Mouse (Mus musculus) E14TG2a.4 (cell line): Measurements from ENCODE around the gene Fahd2a.

Experiments used
- H3K27me3 ChIP-seq: 2 replicates; pipeline ENCODE4 v1.6.1; 2014; ENCODE audit warnings: low read length, control low read depth; ENCODE audit not compliant: insufficient read depth
- H3K36me3 ChIP-seq: 2 replicates; pipeline ENCODE4 v1.6.1; 2014; ENCODE audit warnings: low read length, control low read depth; ENCODE audit not compliant: insufficient read depth
- H3K4me1 ChIP-seq: replicated peaks from 2 replicates; pipeline ENCODE4 v1.6.1; 2014; ENCODE audit warnings: low read depth, low read length, control low read depth
- H3K4me3 ChIP-seq: replicated peaks from 2 replicates; pipeline ENCODE4 v1.5.1; 2014; ENCODE audit warnings: mild to moderate bottlenecking, low read length
- H3K9me3 ChIP-seq: 2 replicates; pipeline ENCODE4 v1.6.1; 2014; ENCODE audit warnings: low read length, control low read depth
- CTCF ChIP-seq: conservative IDR thresholded peaks from 2 replicates; pipeline ENCODE4 v1.5.1; 2014; ENCODE audit warnings: low read length
- NANOG ChIP-seq: IDR thresholded peaks from 2 replicates; pipeline ENCODE4 v1.6.1; 2014; ENCODE audit warnings: borderline replicate concordance, low read length, mixed read lengths
- POU5F1 ChIP-seq: IDR thresholded peaks from 2 replicates; pipeline ENCODE4 v1.6.1; 2014; ENCODE audit warnings: low read length, borderline replicate concordance

The Fahd2a gene

GRCm38 (mm10) chr2:127446847-127447246, 2.5 kb upstream of the Fahd2a start:
- Histone ChIP-seq H3K27me3 (peaks cover 12% of the 10 kb centered on the region), H3K4me1 (peaks cover 32% of the 10 kb centered on the region), H3K9me3 (no peaks in the 10 kb centered on the region), H3K4me3 (no peak overlapping the region), H3K36me3 (peaks cover 9% of the 10 kb centered on the region)
- TF ChIP-seq CTCF = no peak
- no peak for TF ChIP-seq POU5F1
- TF ChIP-seq NANOG = no peak

DNA sequence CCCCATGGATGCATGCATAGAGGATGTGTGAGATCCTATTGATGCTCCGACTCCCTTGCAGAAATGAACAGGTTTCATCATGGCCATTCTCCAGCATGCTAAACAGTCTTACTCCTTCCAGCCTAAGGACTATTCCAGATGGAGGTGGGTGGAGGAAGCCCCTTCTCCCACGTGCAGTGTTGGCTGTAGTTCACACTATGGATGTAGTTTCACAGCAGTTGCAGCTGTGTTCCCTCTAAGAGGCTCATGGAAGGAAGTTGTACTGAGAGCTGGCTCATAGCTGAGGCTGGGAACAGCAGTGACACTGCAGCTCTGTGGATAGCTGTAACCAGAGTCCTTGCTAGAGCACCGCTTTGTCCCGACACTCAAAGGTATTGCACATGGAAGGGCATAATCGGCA, 6.7 kb downstream of the Fahd2a start:
- no peaks in the 10 kb centered on the region for H3K27me3 ChIP-seq
- no peaks in the 10 kb centered on the region for H3K9me3 ChIP-seq
- peaks cover 19% of the 10 kb centered on the region for H3K4me1 ChIP-seq
- H3K4me3 ChIP-seq = no peak overlapping the region
- TF ChIP-seq POU5F1 = no peak
- TF ChIP-seq NANOG = no peak
- TF ChIP-seq CTCF = no peak
- peaks cover 99% of the 10 kb centered on the region for H3K36me3 ChIP-seq

DNA sequence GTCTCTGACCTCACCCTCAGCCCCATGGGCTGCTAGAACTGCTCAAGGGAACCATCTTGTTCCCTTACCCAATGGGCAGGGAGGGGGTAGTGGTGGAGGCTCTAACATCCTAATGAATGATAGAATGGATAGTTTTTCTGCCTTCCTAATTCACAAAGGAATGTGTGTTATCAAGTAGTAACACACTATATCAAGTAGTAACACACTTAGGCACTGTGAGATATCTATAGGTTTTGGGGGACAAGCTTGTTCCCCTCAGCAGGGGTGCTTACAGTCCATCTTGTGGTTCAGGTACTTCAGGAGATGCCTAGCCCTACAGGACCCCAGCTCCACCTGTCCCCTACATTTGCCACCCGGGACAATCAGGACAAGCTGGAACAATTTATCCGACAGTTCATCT, 8.8 kb downstream of the Fahd2a start:
- Histone ChIP-seq H3K27me3 (no peaks in the 10 kb centered on the region), H3K9me3 (no peaks in the 10 kb centered on the region), H3K36me3 (peaks cover 99% of the 10 kb centered on the region), H3K4me3 (no peak overlapping the region), H3K4me1 (peaks cover 19% of the 10 kb centered on the region)
- TF ChIP-seq NANOG (no peak), POU5F1 (no peak), CTCF (no peak)

- Histone ChIP-seq H3K9me3 (no peaks in the 10 kb centered on the region), H3K36me3 (peaks cover 99% of the 10 kb centered on the region), H3K4me3 (no peak overlapping the region), H3K4me1 (peaks cover 19% of the 10 kb centered on the region), H3K27me3 (no peaks in the 10 kb centered on the region)
- no peak for TF ChIP-seq POU5F1
- TF ChIP-seq CTCF = peak; percentile 34; the same call in 1 of the 2 replicates
- TF ChIP-seq NANOG = no peak
These were observed 9.2 kb downstream of the Fahd2a start for GRCm38 (mm10) chr2:127435135-127435534.

DNA sequence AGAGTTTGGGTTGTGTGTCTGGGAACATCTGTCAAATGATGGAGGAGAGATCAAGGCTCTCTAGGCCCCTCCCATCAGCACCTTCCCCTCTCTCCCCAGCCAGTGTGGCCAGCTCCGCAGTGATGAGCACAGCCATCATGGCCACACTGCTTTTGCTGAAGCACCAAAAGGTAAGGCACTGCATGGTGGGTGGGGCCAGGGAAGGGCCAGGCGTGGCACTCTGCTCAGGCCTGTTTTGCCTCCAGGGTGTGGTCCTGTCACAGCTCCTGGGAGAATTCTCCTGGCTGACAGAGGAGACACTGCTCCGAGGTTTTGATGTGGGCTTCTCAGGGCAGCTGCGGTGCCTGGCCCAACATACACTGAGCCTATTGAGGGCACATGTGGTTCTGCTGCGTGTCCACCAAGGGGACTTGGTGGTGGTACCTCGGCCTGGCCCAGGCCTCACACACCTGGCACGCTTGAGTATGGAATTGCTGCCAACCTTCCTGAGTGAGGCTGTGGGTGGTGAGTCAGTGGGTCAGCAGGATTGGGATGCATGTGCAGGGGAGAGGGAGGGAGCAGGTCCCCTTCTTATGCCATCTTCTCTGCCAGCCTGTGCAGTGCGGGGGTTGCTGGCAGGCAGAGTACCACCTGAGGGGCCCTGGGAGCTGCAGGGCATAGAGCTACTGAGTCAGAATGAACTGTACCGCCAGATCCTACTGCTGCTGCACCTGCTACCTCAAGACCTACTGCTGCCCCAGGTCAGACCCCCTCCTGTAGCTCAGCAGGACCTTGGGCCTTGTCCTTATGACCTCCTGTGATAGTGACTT, 10.7 kb downstream of the Fahd2a start:
- peaks cover 96% of the 10 kb centered on the region for H3K36me3 ChIP-seq
- no peaks in the 10 kb centered on the region for H3K9me3 ChIP-seq
- no peak for TF ChIP-seq POU5F1
- no peak for TF ChIP-seq NANOG
- no peak for TF ChIP-seq CTCF
- H3K4me1 ChIP-seq = peaks cover 19% of the 10 kb centered on the region
- H3K27me3 ChIP-seq = no peaks in the 10 kb centered on the region
- no peak overlapping the region for H3K4me3 ChIP-seq

DNA sequence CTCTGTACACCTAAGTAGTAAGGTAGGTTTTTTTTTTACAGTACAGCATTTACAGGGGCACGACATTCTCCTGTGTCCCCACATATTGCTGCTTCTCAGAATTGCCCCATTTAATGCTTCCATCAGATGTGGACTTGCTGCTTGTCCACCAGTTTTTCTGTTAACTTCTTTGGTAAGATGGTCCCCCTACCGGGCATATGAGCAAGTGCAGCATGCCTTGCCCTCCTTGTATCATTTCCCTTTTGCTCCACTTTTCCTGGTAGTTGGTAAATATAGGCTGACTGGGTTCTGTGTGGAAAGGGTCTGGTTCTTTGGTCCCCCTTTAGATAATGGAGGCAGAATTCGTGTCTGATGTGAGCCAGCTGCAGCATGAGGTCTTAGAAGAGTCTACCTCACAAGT, 14.1 kb downstream of the Fahd2a start:
- Histone ChIP-seq H3K4me3 (no peak overlapping the region), H3K27me3 (peaks cover 18% of the 10 kb centered on the region), H3K9me3 (no peaks in the 10 kb centered on the region), H3K4me1 (peaks cover 29% of the 10 kb centered on the region), H3K36me3 (peaks cover 80% of the 10 kb centered on the region)
- TF ChIP-seq NANOG (no peak), POU5F1 (no peak), CTCF (peak; percentile 87)

GRCm38 (mm10) chr2:127424977-127425376, 19.4 kb downstream of the Fahd2a start, which contains the start of gene Gpat2:
Gene Gpat2 (plus strand): TSS chr2:127425199.
- TF ChIP-seq NANOG (no peak), POU5F1 (no peak), CTCF (no peak)
- Histone ChIP-seq H3K9me3 (peaks cover 9% of the 10 kb centered on the region), H3K36me3 (peaks cover 27% of the 10 kb centered on the region), H3K4me3 (peak within 1 kb of the TSS; percentile 67), H3K4me1 (peaks cover 15% of the 10 kb centered on the region), H3K27me3 (peaks cover 60% of the 10 kb centered on the region)

GRCm38 (mm10) chr2:127418266-127418970, 25.9 kb downstream of the Fahd2a start:
- Histone ChIP-seq H3K9me3 (no peaks in the 10 kb centered on the region), H3K27me3 (peaks cover 70% of the 10 kb centered on the region), H3K36me3 (no peaks in the 10 kb centered on the region), H3K4me1 (peaks cover 13% of the 10 kb centered on the region), H3K4me3 (no peak overlapping the region)
- TF ChIP-seq POU5F1 = no peak
- TF ChIP-seq NANOG = no peak
- no peak for TF ChIP-seq CTCF
